Mouse (Mus musculus) kidney, embryonic 15.5 days (tissue): ENCODE results near the gene Btbd11. TPM values are rescaled to one million over a fixed set of nuclear protein-coding genes. Genes with fewer than 3 reads are reported as not detected.

Experiments used
- ATAC-seq: fragments of 200-750 bp; cut with Nextera tagmentation; replicated peaks from 2 replicates; pipeline ENCODE4 v1.8.0; 2017; ENCODE audit warnings: moderate TSS enrichment; ENCODE audit not compliant: low FRiP score
- H3K27ac ChIP-seq: fragments of 300-500 bp; sonication (generic); 2 replicates; pipeline ENCODE4 v1.5.1; 2015; ENCODE audit warnings: mild to moderate bottlenecking, inconsistent platforms
- H3K27me3 ChIP-seq: fragments of 300-500 bp; sonication (generic); 2 replicates; pipeline ENCODE4 v1.6.1; 2015; ENCODE audit warnings: inconsistent platforms
- H3K36me3 ChIP-seq: fragments of 300-500 bp; sonication (generic); 2 replicates; pipeline ENCODE4 v1.6.1; 2015; ENCODE audit warnings: inconsistent platforms
- H3K4me1 ChIP-seq: fragments of 300-500 bp; sonication (generic); 2 replicates; pipeline ENCODE4 v1.6.1; 2015; ENCODE audit warnings: inconsistent platforms
- H3K4me2 ChIP-seq: fragments of 300-500 bp; sonication (generic); 2 replicates; pipeline ENCODE4 v1.6.1; 2015; ENCODE audit warnings: moderate library complexity, mild to moderate bottlenecking, inconsistent platforms
- H3K4me3 ChIP-seq: fragments of 300-500 bp; sonication (generic); replicated peaks from 2 replicates; pipeline ENCODE4 v1.5.1; 2015; ENCODE audit warnings: mild to moderate bottlenecking, inconsistent platforms
- H3K9ac ChIP-seq: fragments of 300-500 bp; sonication (generic); 2 replicates; pipeline ENCODE4 v1.6.1; 2015; ENCODE audit warnings: mild to moderate bottlenecking, inconsistent platforms
- H3K9me3 ChIP-seq: fragments of 300-500 bp; sonication (generic); replicated peaks from 2 replicates; pipeline ENCODE4 v1.6.1; 2016; ENCODE audit warnings: inconsistent platforms
- WGBS: fragments of 180-500 bp; shearing (Covaris S2); methylation state at CpG from one replicate; pipeline ENCODE4 v1.1.7; 2015; ENCODE audit warnings: mixed read lengths; 5-methylcytosine and 5-hydroxymethylcytosine counted together
- polyA plus RNA-seq: library from polyadenylated mRNA; unstranded; fragments of >200 nt; fragmentation: Nextera tagmentation; extraction: Ambion mirVana; gene quantifications from 2 replicates; pipeline ENCODE4 v1.2.1, GENCODE M21; 2015

The Btbd11 gene
- polyA plus RNA-seq, 1 experiment from 2014 or later = 12.2 TPM

- ATAC-seq = no peak
Measured at GRCm38 (mm10) chr10:85540311-85541093, 153.9 kb downstream of the Btbd11 start.

GRCm38 (mm10) chr10:85541481-85541880 lies 154.9 kb downstream of the Btbd11 start:
- WGBS = 81% methylated on average over 3 of the region's 3 CpGs

More at GRCm38 (mm10) chr10:85540311-85541093, 153.9 kb downstream of the Btbd11 start:
- no peak overlapping the region for H3K27ac ChIP-seq
- H3K4me1 ChIP-seq = 0 out of 2 replicates have a peak, but pooled peaks cover 6% of the 10 kb centered on the region
- H3K9ac ChIP-seq = no peak overlapping the region
- H3K36me3 ChIP-seq = no peaks in the 10 kb centered on the region
- 84% methylated on average over 13 of the region's 13 CpGs for WGBS
- no peaks in the 10 kb centered on the region for H3K9me3 ChIP-seq
- no peaks in the 10 kb centered on the region for H3K27me3 ChIP-seq
- H3K4me2 ChIP-seq = no peak overlapping the region
- no peak overlapping the region for H3K4me3 ChIP-seq

GRCm38 (mm10) chr10:85541892-85542630 lies 155.4 kb downstream of the Btbd11 start:
- no peak for ATAC-seq
- no peaks in the 10 kb centered on the region for H3K36me3 ChIP-seq
- WGBS = 91% methylated on average over 14 of the region's 14 CpGs
- no peaks in the 10 kb centered on the region for H3K9me3 ChIP-seq
- no peak overlapping the region for H3K9ac ChIP-seq
- no peak overlapping the region for H3K27ac ChIP-seq
- 0 out of 2 replicates have a peak, but pooled peaks cover 6% of the 10 kb centered on the region for H3K4me1 ChIP-seq
- H3K27me3 ChIP-seq = no peaks in the 10 kb centered on the region
- H3K4me3 ChIP-seq = no peak overlapping the region
- H3K4me2 ChIP-seq = no peak overlapping the region

More at GRCm38 (mm10) chr10:85541481-85541880, 154.9 kb downstream of the Btbd11 start:
- Histone ChIP-seq H3K9ac (no peak overlapping the region), H3K4me2 (no peak overlapping the region), H3K27ac (no peak overlapping the region), H3K36me3 (no peaks in the 10 kb centered on the region), H3K9me3 (no peaks in the 10 kb centered on the region), H3K27me3 (no peaks in the 10 kb centered on the region), H3K4me1 (0 out of 2 replicates have a peak, but pooled peaks cover 6% of the 10 kb centered on the region), H3K4me3 (no peak overlapping the region)
- ATAC-seq = no peak

- no peak overlapping the region for H3K27ac ChIP-seq
- no peak for ATAC-seq
- H3K9ac ChIP-seq = no peak overlapping the region
- no peak overlapping the region for H3K4me3 ChIP-seq
- 0 out of 2 replicates have a peak, but pooled peaks cover 6% of the 10 kb centered on the region for H3K4me1 ChIP-seq
- H3K9me3 ChIP-seq = no peaks in the 10 kb centered on the region
- H3K4me2 ChIP-seq = no peak overlapping the region
- no peaks in the 10 kb centered on the region for H3K36me3 ChIP-seq
- H3K27me3 ChIP-seq = no peaks in the 10 kb centered on the region
- WGBS = 78% methylated on average over 2 of the region's 2 CpGs
Measured at GRCm38 (mm10) chr10:85543281-85543680, 156.7 kb downstream of the Btbd11 start.

- no peak for ATAC-seq
- Histone ChIP-seq H3K27me3 (no peaks in the 10 kb centered on the region), H3K27ac (no peak overlapping the region), H3K9ac (no peak overlapping the region), H3K4me1 (0 out of 2 replicates have a peak, but pooled peaks cover 6% of the 10 kb centered on the region), H3K4me3 (no peak overlapping the region), H3K36me3 (no peaks in the 10 kb centered on the region), H3K9me3 (no peaks in the 10 kb centered on the region), H3K4me2 (no peak overlapping the region)
- 46% methylated on average over 5 of the region's 5 CpGs for WGBS
Measured at GRCm38 (mm10) chr10:85544991-85545390, 158.4 kb downstream of the Btbd11 start.

- Histone ChIP-seq H3K9ac (no peak overlapping the region), H3K4me2 (no peak overlapping the region), H3K9me3 (no peaks in the 10 kb centered on the region), H3K27ac (no peak overlapping the region), H3K4me1 (no peaks in the 10 kb centered on the region), H3K27me3 (no peaks in the 10 kb centered on the region), H3K36me3 (no peaks in the 10 kb centered on the region), H3K4me3 (no peak overlapping the region)
- no peak for ATAC-seq
- 64% methylated on average over 8 of the region's 8 CpGs for WGBS
Measured at GRCm38 (mm10) chr10:85555193-85555592, 168.6 kb downstream of the Btbd11 start.

- Histone ChIP-seq H3K27me3 (no peaks in the 10 kb centered on the region), H3K9ac (no peak overlapping the region), H3K27ac (no peak overlapping the region), H3K9me3 (no peaks in the 10 kb centered on the region), H3K36me3 (no peaks in the 10 kb centered on the region), H3K4me3 (no peak overlapping the region), H3K4me2 (no peak overlapping the region), H3K4me1 (peaks cover 3% of the 10 kb centered on the region; the same call in 1 of the 2 replicates)
- 89% methylated on average over 14 of the region's 14 CpGs for WGBS
- ATAC-seq = no peak
Measured at GRCm38 (mm10) chr10:85561418-85561817, 174.8 kb downstream of the Btbd11 start.

GRCm38 (mm10) chr10:85571456-85571855 lies 184.8 kb downstream of the Btbd11 start:
- no peak overlapping the region for H3K4me3 ChIP-seq
- H3K4me2 ChIP-seq = no peak overlapping the region
- H3K9me3 ChIP-seq = no peaks in the 10 kb centered on the region
- no peaks in the 10 kb centered on the region for H3K36me3 ChIP-seq
- no peaks in the 10 kb centered on the region for H3K27me3 ChIP-seq
- H3K4me1 ChIP-seq = no peaks in the 10 kb centered on the region
- H3K27ac ChIP-seq = no peak overlapping the region
- H3K9ac ChIP-seq = no peak overlapping the region
- ATAC-seq = no peak
- WGBS = 94% methylated on average over 5 of the region's 5 CpGs

GRCm38 (mm10) chr10:85572571-85572970 lies 186.0 kb downstream of the Btbd11 start:
- Histone ChIP-seq H3K4me1 (no peaks in the 10 kb centered on the region), H3K27me3 (no peaks in the 10 kb centered on the region), H3K9me3 (no peaks in the 10 kb centered on the region), H3K27ac (no peak overlapping the region), H3K36me3 (no peaks in the 10 kb centered on the region), H3K4me2 (no peak overlapping the region), H3K9ac (no peak overlapping the region), H3K4me3 (no peak overlapping the region)
- 82% methylated on average over 7 of the region's 7 CpGs for WGBS
- ATAC-seq = no peak

GRCm38 (mm10) chr10:85577891-85578420 lies 191.3 kb downstream of the Btbd11 start:
- Histone ChIP-seq H3K36me3 (no peaks in the 10 kb centered on the region), H3K9me3 (no peaks in the 10 kb centered on the region), H3K27me3 (no peaks in the 10 kb centered on the region), H3K4me2 (no peak overlapping the region), H3K27ac (no peak overlapping the region), H3K9ac (no peak overlapping the region), H3K4me3 (no peak overlapping the region), H3K4me1 (no peaks in the 10 kb centered on the region)
- 86% methylated on average over 6 of the region's 6 CpGs for WGBS
- ATAC-seq = no peak

- ATAC-seq = no peak
- no peaks in the 10 kb centered on the region for H3K4me1 ChIP-seq
- no peak overlapping the region for H3K9ac ChIP-seq
- 78% methylated on average over 13 of the region's 13 CpGs for WGBS
- no peak overlapping the region for H3K4me3 ChIP-seq
- no peaks in the 10 kb centered on the region for H3K27me3 ChIP-seq
- H3K27ac ChIP-seq = no peak overlapping the region
- no peaks in the 10 kb centered on the region for H3K9me3 ChIP-seq
- H3K36me3 ChIP-seq = no peaks in the 10 kb centered on the region
- H3K4me2 ChIP-seq = no peak overlapping the region
Measured at GRCm38 (mm10) chr10:85578571-85579465, 192.2 kb downstream of the Btbd11 start.
